Mouse (Mus musculus): ENCODE data around the gene Mical3. TPM values are rescaled to one million over a fixed set of nuclear protein-coding genes. Genes with fewer than 3 reads are reported as not detected.

The Mical3 gene
- polyA plus RNA-seq, 1 experiment from 2014 or later, result 25.0 TPM

Other genes with a start within 250 kb of the Mical3 start
- gene Bid, start 214.1 kb downstream of the Mical3 start, polyA plus RNA-seq (2015; fragmentation: Nextera tagmentation; extraction: Ambion mirVana), result 5.6 and 11.9 TPM in 2 replicates
- gene Pex26, start 52.7 kb upstream of the Mical3 start, polyA plus RNA-seq (2015; fragmentation: Nextera tagmentation; extraction: Ambion mirVana), result 5.6 and 7.2 TPM in 2 replicates
- gene Tuba8, start 79.7 kb upstream of the Mical3 start, polyA plus RNA-seq (2015; fragmentation: Nextera tagmentation; extraction: Ambion mirVana), result 0.58 and 1.7 TPM in 2 replicates
- 1.7 and 3.6 TPM in 2 replicates for gene Usp18, start 114.9 kb upstream of the Mical3 start, polyA plus RNA-seq (2015; fragmentation: Nextera tagmentation; extraction: Ambion mirVana)
- gene Slc6a13, start 169.2 kb upstream of the Mical3 start, polyA plus RNA-seq (2015; fragmentation: Nextera tagmentation; extraction: Ambion mirVana), result 5.6 and 5.7 TPM in 2 replicates
- gene Slc6a12, start 212.1 kb upstream of the Mical3 start, polyA plus RNA-seq (2015; fragmentation: Nextera tagmentation; extraction: Ambion mirVana), result not detected in 2 replicates